Mouse (Mus musculus) neural tube, embryonic 15.5 days (tissue): ENCODE measurements at regions not wholly inside any gene's neighbourhood (a gene's known extent, or its start where the extent isn't known, plus 50 kb on each side); places are given as distances from the start of the nearest gene placed in this dataset.

ENCODE experiments used
- ATAC-seq: fragments of 200-750 bp; cut with Nextera tagmentation; 2 replicates; pipeline ENCODE4 v1.8.0; 2017; ENCODE audit warnings: mild to moderate bottlenecking, moderate TSS enrichment, moderate library complexity; ENCODE audit not compliant: low FRiP score
- H3K27ac ChIP-seq: fragments of 300-500 bp; sonication (generic); replicated peaks from 2 replicates; pipeline ENCODE4 v1.5.1; 2015; ENCODE audit warnings: mild to moderate bottlenecking, inconsistent platforms
- H3K27me3 ChIP-seq: fragments of 300-500 bp; sonication (generic); replicated peaks from 2 replicates; pipeline ENCODE4 v1.6.1; 2015; ENCODE audit warnings: inconsistent platforms
- H3K36me3 ChIP-seq: fragments of 300-500 bp; sonication (generic); 2 replicates; pipeline ENCODE4 v1.6.1; 2015; ENCODE audit warnings: inconsistent platforms
- H3K4me1 ChIP-seq: fragments of 300-500 bp; sonication (generic); 2 replicates; pipeline ENCODE4 v1.6.1; 2015; ENCODE audit warnings: inconsistent platforms
- H3K4me2 ChIP-seq: fragments of 300-500 bp; sonication (generic); 2 replicates; pipeline ENCODE4 v1.6.1; 2015; ENCODE audit warnings: inconsistent platforms, mild to moderate bottlenecking, moderate library complexity
- H3K4me3 ChIP-seq: fragments of 300-500 bp; sonication (generic); replicated peaks from 2 replicates; pipeline ENCODE4 v1.5.1; 2015; ENCODE audit warnings: mild to moderate bottlenecking, inconsistent platforms
- H3K9ac ChIP-seq: fragments of 300-500 bp; sonication (generic); replicated peaks from 2 replicates; pipeline ENCODE4 v1.6.1; 2015; ENCODE audit warnings: mild to moderate bottlenecking, inconsistent platforms
- H3K9me3 ChIP-seq: fragments of 300-500 bp; sonication (generic); replicated peaks from 2 replicates; pipeline ENCODE4 v1.6.1; 2016; ENCODE audit warnings: inconsistent platforms
- WGBS: fragments of 180-500 bp; shearing (Covaris S2); methylation state at CpG from one replicate; pipeline ENCODE4 v1.1.7; 2015; ENCODE audit warnings: mixed read lengths; 5-methylcytosine and 5-hydroxymethylcytosine counted together

DNA sequence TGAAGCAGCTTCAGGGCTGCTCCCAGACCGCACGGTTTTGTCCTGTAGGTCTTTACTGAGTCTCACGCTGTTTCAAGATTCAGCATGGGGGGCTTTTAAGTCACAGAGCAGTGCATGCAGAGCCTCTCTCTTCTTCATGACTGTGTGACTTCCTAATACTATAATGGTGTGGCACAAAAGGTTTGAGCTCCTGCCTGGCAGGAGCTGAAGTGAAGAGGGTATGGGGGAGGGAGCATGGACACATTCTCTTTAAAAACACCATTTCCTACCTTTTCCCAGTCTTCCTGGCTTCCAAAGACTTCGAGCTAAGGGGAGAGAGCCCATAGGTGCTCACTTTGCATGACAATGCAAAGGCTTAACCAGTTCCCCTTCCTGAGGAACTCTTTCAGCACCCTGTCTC is 934.9 kb upstream of the Gm5150 start:
- Histone ChIP-seq H3K4me3 (0 out of 2 replicates have a peak overlapping the region, but pooled peaks have one; percentile 3), H3K9me3 (no peaks in the 10 kb centered on the region), H3K27me3 (no peaks in the 10 kb centered on the region), H3K36me3 (no peaks in the 10 kb centered on the region), H3K27ac (peak overlapping the region; percentile 89), H3K4me2 (peak overlapping the region; percentile 35), H3K4me1 (peaks cover 8% of the 10 kb centered on the region), H3K9ac (peak overlapping the region; percentile 8; the same call in 1 of the 2 replicates)
- peak; percentile 26; the same call in 1 of the 2 replicates for ATAC-seq
- 5% methylated on average over 4 of the region's 4 CpGs for WGBS

DNA sequence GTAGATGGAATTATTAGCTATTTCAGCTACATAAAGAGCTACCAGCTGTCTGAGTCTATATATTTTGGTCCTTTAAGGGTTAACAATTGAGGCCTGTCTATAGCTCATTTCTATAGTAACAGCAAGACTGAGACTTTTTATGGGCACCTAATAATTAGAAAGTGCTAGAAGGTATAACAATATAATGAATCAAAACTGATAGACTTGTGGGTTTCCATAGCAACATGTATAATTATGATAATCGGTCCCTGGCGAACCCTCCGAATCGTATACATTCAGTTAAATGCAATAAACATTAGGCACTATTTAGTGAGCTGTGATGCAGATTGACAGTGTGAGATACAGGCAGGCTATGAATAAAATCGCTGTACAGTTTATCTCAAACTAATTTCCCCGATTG is 933.3 kb upstream of the Gm5150 start:
- ATAC-seq: peak; percentile 69
- 23% methylated on average over 6 of the region's 6 CpGs for WGBS
- Histone ChIP-seq H3K4me1 (peaks cover 8% of the 10 kb centered on the region), H3K27me3 (no peaks in the 10 kb centered on the region), H3K9me3 (no peaks in the 10 kb centered on the region), H3K27ac (peak overlapping the region; percentile 89), H3K4me3 (no peak overlapping the region), H3K9ac (no peak overlapping the region), H3K4me2 (no peak overlapping the region), H3K36me3 (no peaks in the 10 kb centered on the region)

DNA sequence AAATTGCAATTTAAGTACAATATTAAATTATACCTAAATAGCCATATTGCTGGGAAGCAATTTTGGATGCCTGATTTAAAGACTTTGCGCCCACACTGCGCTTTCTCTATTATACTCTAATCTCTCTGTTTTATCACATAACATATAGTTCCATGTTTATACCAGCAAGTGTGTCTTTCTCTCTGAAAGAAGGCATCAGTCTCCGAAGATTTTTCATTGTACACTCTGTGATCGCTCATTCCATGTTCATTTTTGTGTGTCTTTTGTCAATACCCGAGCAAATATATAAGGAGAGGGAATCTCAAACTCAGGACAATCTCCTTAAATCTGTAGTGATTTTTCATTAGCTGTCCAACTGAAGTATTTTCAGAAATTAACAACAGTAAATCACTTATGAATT is 932.9 kb upstream of the Gm5150 start:
- ATAC-seq: peak; percentile 42
- Histone ChIP-seq H3K36me3 (no peaks in the 10 kb centered on the region), H3K4me3 (no peak overlapping the region), H3K9me3 (no peaks in the 10 kb centered on the region), H3K27ac (peak overlapping the region; percentile 89), H3K4me2 (peak overlapping the region; percentile 42), H3K27me3 (no peaks in the 10 kb centered on the region), H3K4me1 (peaks cover 8% of the 10 kb centered on the region), H3K9ac (no peak overlapping the region; the same call in 1 of the 2 replicates)
- WGBS: 46% methylated on average over 5 of the region's 5 CpGs

DNA sequence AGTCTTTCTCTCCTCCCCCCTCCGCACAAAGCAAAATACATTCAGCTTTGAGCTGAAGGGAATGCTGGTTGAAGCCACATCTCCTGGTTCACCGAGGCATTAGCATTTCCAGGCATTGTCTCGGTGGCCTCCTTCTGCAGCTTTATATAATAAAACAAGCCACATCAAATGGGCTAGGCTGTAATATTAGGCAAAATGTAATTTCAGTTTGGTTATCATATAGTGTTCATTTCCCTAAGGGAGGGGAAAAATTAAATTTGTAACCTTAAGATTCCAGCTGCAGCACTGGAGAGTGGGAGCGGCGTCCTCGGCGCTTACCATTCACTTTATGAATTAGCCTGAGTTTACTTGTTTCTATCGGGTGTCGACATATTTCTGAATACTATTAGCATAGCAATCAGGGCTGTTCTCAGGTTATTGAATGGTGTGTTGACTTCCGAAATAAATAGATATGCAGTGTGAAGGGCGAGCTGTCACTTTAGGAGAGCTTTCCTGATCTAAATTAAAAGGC is 932.3 kb upstream of the Gm5150 start:
- H3K36me3 ChIP-seq: no peaks in the 10 kb centered on the region
- 29% methylated on average over 11 of the region's 11 CpGs for WGBS

DNA sequence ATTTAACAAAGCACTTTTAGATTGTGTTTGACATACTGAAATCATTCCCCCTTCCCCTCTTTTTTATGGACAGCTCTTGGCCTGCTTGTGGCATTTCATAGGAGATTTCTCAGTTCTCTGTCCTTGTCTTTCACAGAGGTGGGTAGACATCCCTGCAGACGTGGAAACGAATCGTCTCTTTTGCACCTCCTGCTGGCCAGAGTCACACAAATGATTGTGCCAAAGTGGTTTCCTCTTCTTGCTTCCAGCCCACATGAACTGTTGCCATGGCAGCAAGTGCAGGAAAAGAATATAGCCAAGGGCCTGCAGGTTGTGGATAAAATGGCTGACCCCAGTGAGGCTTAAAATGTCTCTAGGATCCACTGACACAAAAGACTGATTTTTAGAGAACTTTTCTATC is 924.1 kb upstream of the Gm5150 start:
- Histone ChIP-seq H3K9ac (no peak overlapping the region), H3K4me2 (no peak overlapping the region), H3K4me1 (no peaks in the 10 kb centered on the region), H3K27ac (no peak overlapping the region), H3K36me3 (no peaks in the 10 kb centered on the region), H3K9me3 (no peaks in the 10 kb centered on the region), H3K27me3 (no peaks in the 10 kb centered on the region), H3K4me3 (no peak overlapping the region)
- peak; percentile 58; the same call in 1 of the 2 replicates for ATAC-seq
- 28% methylated on average over 3 of the region's 3 CpGs for WGBS

More for the DNA sequence above, 932.3 kb upstream of the Gm5150 start:
- Histone ChIP-seq H3K9ac (peak overlapping the region; percentile 37; the same call in 1 of the 2 replicates), H3K27me3 (no peaks in the 10 kb centered on the region), H3K4me1 (peaks cover 8% of the 10 kb centered on the region), H3K4me3 (no peak overlapping the region), H3K27ac (peak overlapping the region; percentile 89), H3K4me2 (peak overlapping the region; percentile 42), H3K9me3 (no peaks in the 10 kb centered on the region)
- peak; percentile 60 for ATAC-seq

DNA sequence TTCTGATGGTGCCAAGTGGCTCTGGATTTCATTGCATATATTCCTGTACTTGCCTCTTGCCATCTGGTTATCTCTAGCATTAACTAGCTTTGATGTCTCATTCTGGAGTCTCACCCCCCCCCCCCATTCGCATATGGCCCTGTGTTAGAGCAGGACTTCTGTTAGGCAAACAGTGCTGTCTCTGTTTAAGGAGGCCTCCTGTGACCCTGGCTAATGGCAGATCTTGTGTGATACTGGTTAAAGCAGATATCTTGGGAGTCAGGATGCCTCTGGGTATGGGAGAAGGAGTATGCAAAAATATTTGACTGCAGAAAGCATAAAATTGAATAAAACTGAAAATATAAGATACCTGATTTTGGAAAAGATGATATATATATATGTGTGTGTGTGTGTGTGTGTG is 923.6 kb upstream of the Gm5150 start:
- Histone ChIP-seq H3K4me3 (no peak overlapping the region), H3K9ac (no peak overlapping the region), H3K36me3 (no peaks in the 10 kb centered on the region), H3K4me1 (no peaks in the 10 kb centered on the region), H3K27ac (no peak overlapping the region), H3K4me2 (no peak overlapping the region), H3K9me3 (no peaks in the 10 kb centered on the region), H3K27me3 (no peaks in the 10 kb centered on the region)
- ATAC-seq: peak; percentile 37; the same call in 1 of the 2 replicates
- WGBS: 84% methylated on average over 1 of the region's 1 CpGs

DNA sequence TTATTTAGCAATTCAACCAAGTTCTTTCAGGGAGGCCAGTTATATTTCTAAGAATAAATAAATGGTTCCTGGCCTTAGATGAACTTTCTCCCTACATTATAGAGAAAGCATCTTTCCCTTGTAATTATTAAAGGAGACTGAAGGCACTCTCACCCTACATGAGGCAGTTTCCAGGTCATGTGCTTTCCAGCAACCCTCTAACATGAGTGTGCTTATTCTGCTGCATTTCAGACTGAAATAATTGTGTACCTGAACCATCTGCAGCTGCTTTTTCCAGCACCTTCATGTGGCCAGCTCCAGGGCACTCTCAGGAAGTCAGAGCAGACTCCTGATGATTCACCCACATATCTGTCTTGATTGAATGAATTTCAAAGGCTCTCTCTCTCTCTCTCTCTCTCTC is 917.8 kb upstream of the Gm5150 start:
- Histone ChIP-seq H3K4me1 (no peaks in the 10 kb centered on the region), H3K9ac (no peak overlapping the region), H3K4me3 (no peak overlapping the region), H3K4me2 (no peak overlapping the region), H3K27me3 (no peaks in the 10 kb centered on the region), H3K9me3 (no peaks in the 10 kb centered on the region), H3K36me3 (no peaks in the 10 kb centered on the region), H3K27ac (peak overlapping the region; percentile 56; the same call in 1 of the 2 replicates)
- no peak for ATAC-seq

DNA sequence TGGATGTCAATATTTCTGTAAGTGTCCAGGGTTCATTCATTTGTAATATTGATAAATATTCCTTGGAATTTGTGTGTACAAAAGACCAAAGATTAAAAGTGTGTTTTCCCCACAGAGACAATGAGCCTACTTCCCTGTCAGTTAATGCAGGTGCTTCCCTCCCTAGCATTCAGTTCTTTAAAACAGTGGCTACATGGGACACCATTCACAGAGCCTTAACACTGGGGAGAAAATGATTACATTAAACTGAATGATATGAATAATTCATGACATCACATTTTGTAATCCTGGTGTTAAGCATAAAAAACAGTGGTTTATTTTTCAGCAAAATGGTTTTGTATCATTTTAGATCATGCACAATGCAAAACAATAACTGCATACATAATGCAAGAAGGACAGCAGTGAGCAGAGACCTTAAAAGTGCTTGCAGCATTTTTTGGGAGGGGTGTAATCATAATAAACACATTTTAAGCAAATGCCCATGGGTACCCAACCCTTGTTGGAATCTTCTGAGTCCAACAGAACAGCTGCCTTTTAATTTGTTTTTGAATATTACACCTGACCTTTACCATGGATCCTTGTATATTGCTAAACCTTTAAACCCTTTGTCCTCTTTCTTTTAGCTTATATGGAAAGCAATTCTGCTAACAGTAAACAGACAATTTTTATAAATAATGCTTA is 917.1 kb upstream of the Gm5150 start:
- H3K4me1 ChIP-seq: no peaks in the 10 kb centered on the region
- no peak overlapping the region for H3K27ac ChIP-seq
- no peak overlapping the region for H3K4me2 ChIP-seq
- ATAC-seq: no peak
- H3K36me3 ChIP-seq: no peaks in the 10 kb centered on the region
- no peak overlapping the region for H3K9ac ChIP-seq
- H3K9me3 ChIP-seq: no peaks in the 10 kb centered on the region
- no peak overlapping the region for H3K4me3 ChIP-seq
- no peaks in the 10 kb centered on the region for H3K27me3 ChIP-seq

DNA sequence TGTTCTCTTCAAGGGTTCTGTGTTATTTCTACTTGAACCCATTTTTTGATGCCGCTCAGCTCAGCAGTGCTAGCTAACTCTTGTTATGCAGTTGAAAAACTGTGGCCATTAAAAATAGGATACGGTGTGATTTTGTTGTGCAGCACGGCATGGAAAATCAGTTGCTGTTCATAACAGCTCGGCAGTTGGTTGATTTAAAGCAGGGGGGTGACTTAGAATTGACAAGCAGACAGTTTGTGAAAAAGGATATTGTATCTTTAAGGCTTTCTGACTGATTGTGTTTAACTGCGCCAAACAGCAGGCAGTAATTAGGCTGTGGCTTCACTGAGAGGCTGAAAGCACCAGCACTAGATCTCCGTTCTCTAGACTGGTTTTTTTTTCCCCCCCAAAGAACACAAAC is 915.1 kb upstream of the Gm5150 start:
- H3K36me3 ChIP-seq: no peaks in the 10 kb centered on the region
- H3K4me1 ChIP-seq: no peaks in the 10 kb centered on the region
- peak overlapping the region; percentile 2; the same call in 1 of the 2 replicates for H3K4me3 ChIP-seq
- H3K9ac ChIP-seq: peak overlapping the region; percentile 14; the same call in 1 of the 2 replicates
- peak overlapping the region; percentile 81 for H3K27ac ChIP-seq
- 27% methylated on average over 6 of the region's 6 CpGs for WGBS
- no peaks in the 10 kb centered on the region for H3K9me3 ChIP-seq
- H3K4me2 ChIP-seq: peak overlapping the region; percentile 31
- peak; percentile 72; the same call in 1 of the 2 replicates for ATAC-seq
- H3K27me3 ChIP-seq: no peaks in the 10 kb centered on the region

DNA sequence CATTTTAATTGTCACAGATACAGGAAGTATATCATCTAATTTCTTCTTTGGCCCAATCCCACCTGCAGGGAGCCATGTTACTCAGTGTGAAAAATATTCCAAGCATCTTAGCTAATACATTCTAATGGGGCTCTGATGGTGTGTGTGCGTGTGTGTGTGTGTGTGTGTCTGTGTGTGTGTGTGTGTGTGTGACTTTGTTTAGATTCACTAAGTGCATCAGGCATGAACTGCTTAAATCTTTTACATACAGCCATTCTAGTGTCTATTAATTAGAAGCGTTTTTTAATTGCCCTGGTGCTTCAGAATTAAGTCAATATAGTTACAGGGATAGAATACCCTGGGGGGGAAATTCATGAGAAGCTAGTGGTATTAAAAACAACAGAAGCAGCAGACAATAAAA is 912.1 kb upstream of the Gm5150 start:
- Histone ChIP-seq H3K27me3 (no peaks in the 10 kb centered on the region), H3K4me2 (no peak overlapping the region), H3K36me3 (no peaks in the 10 kb centered on the region), H3K9ac (no peak overlapping the region), H3K9me3 (no peaks in the 10 kb centered on the region), H3K27ac (peak overlapping the region; percentile 35), H3K4me1 (no peaks in the 10 kb centered on the region), H3K4me3 (no peak overlapping the region)
- 41% methylated on average over 2 of the region's 2 CpGs for WGBS
- peak; percentile 56 for ATAC-seq

DNA sequence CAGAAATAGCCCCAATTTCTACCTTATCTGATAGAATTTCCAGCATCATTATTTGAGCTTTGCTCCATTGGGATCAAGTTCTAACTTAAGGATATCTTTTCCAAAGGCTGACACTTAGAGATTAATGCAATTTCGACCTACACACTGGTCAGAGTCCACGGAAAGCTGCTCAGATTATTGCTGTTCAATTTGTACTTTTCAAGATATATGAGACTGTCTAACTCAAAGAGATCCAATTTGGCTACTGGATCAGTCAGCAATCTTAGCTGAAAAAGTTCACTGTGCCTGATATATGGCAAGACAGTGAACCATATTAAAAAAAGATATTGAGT is 909.8 kb upstream of the Gm5150 start:
- no peak overlapping the region for H3K4me2 ChIP-seq
- H3K36me3 ChIP-seq: no peaks in the 10 kb centered on the region
- no peak overlapping the region for H3K27ac ChIP-seq
- H3K9me3 ChIP-seq: no peaks in the 10 kb centered on the region
- 66% methylated on average over 2 of the region's 2 CpGs for WGBS
- H3K27me3 ChIP-seq: no peaks in the 10 kb centered on the region
- H3K9ac ChIP-seq: no peak overlapping the region
- H3K4me1 ChIP-seq: no peaks in the 10 kb centered on the region
- no peak overlapping the region for H3K4me3 ChIP-seq
- no peak for ATAC-seq

DNA sequence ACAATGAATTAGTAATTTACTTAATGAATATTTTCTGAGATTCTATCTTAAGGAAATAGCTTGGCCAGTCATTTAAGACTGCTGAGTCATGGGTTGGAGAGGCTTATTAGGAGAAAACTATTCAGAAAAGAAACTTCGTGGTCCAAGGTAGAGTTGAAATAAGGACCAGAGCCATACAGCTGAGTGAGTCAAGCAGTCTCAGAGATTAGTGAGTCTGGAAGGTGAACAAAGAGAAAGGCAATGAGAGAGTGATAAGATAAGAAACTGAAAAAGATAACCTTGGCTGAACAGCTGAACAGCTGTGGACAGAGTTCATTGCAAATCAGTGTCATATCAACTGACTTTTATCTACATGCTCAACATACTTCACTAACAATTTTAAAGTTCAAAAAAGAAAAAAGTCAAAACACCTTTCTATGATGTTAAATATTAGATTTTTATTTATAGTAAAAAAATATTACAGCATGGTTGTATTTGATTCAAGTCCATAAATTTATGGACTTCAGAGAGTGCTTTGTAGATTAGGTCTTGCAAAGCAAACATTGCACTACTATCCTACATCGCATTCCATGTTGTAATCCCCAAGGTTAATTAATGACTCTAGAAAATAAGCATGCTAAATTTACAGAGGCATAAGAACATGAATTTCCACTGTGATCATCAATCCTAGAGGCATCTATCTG is 909.3 kb upstream of the Gm5150 start:
- Histone ChIP-seq H3K27ac (no peak overlapping the region), H3K9ac (no peak overlapping the region), H3K4me1 (no peaks in the 10 kb centered on the region), H3K36me3 (no peaks in the 10 kb centered on the region), H3K9me3 (no peaks in the 10 kb centered on the region), H3K4me3 (no peak overlapping the region), H3K27me3 (no peaks in the 10 kb centered on the region), H3K4me2 (no peak overlapping the region)
- no peak for ATAC-seq
- 88% methylated on average over 2 of the region's 2 CpGs for WGBS
